ENCODE assay signal across 30 mouse cellular contexts in genomic region chr16:21252401-21252955, GRCm38 (mm10). TPM values are rescaled to one million over a fixed set of nuclear protein-coding genes. Genes with fewer than 3 reads are reported as not detected.
DNase-seq lines count a peak whose midpoint lies in the region; ATAC-seq lines count a peak whose summit lies in the region.
"Had no signal": no experiment of that assay in that cellular context is flagged by ENCODE, and none has a peak within 500 bp of the region (broad histone marks: within the 10 kb centered on the region; RNA-seq: fewer than 3 reads in every experiment).

No protein-coding gene starts in this region.

- 40% methylated on average over 11 of the region's 11 CpGs for WGBS in embryonic facial prominence, embryonic 13.5 days
- WGBS in embryonic facial prominence, embryonic 10.5 days, result 53% methylated on average over 11 of the region's 11 CpGs
- 30% methylated on average over 11 of the region's 11 CpGs for WGBS in limb, embryonic 13.5 days
- WGBS in limb, embryonic 10.5 days, result 47% methylated on average over 11 of the region's 11 CpGs
- WGBS in embryonic facial prominence, embryonic 15.5 days, result 38% methylated on average over 11 of the region's 11 CpGs

- H3K9me3 ChIP-seq in embryonic facial prominence, embryonic 13.5 days, result no peaks in the 10 kb centered on the region
- no peaks in the 10 kb centered on the region for H3K9me3 ChIP-seq in embryonic facial prominence, embryonic 10.5 days
- H3K9me3 ChIP-seq in limb, embryonic 13.5 days, result no peaks in the 10 kb centered on the region
- no peaks in the 10 kb centered on the region for H3K9me3 ChIP-seq in limb, embryonic 10.5 days (replicated peaks)
- no peaks in the 10 kb centered on the region for H3K9me3 ChIP-seq in embryonic facial prominence, embryonic 15.5 days (replicated peaks)
- H3K9me3 ChIP-seq: forebrain, embryonic 10.5 days; G1E; heart, embryonic 10.5 days; heart, embryonic 15.5 days; hindbrain, embryonic 12.5 days; liver, embryonic 13.5 days; midbrain, embryonic 10.5 days; neural tube, embryonic 12.5 days had no signal

- H3K9ac ChIP-seq in embryonic facial prominence, embryonic 13.5 days, result no peak overlapping the region
- H3K9ac ChIP-seq in limb, embryonic 13.5 days, result no peak overlapping the region
- H3K9ac ChIP-seq in embryonic facial prominence, embryonic 15.5 days, result no peak overlapping the region
- H3K9ac ChIP-seq: heart, embryonic 15.5 days; hindbrain, embryonic 12.5 days; liver, embryonic 13.5 days; neural tube, embryonic 12.5 days had no signal

- no peak overlapping the region for H3K4me3 ChIP-seq in embryonic facial prominence, embryonic 13.5 days
- no peak overlapping the region for H3K4me3 ChIP-seq in embryonic facial prominence, embryonic 10.5 days
- H3K4me3 ChIP-seq in limb, embryonic 13.5 days, result no peak overlapping the region
- H3K4me3 ChIP-seq in limb, embryonic 10.5 days, result no peak overlapping the region
- H3K4me3 ChIP-seq in embryonic facial prominence, embryonic 15.5 days (replicated peaks), result no peak overlapping the region
- H3K4me3 ChIP-seq: forebrain, embryonic 10.5 days; heart, embryonic 10.5 days; heart, embryonic 15.5 days; hindbrain, embryonic 12.5 days; liver, embryonic 13.5 days; midbrain, embryonic 10.5 days; neural tube, embryonic 12.5 days had no signal

- peak overlapping the region; percentile 28; the same call in 1 of the 2 replicates for H3K27ac ChIP-seq in embryonic facial prominence, embryonic 13.5 days
- H3K27ac ChIP-seq in embryonic facial prominence, embryonic 10.5 days (replicated peaks), result no peak overlapping the region
- H3K27ac ChIP-seq in limb, embryonic 13.5 days, result 0 out of 2 replicates have a peak overlapping the region, but pooled peaks have one; percentile 28
- no peak overlapping the region for H3K27ac ChIP-seq in limb, embryonic 10.5 days
- H3K27ac ChIP-seq in embryonic facial prominence, embryonic 15.5 days (replicated peaks), result peak overlapping the region; percentile 65
- H3K27ac ChIP-seq: forebrain, embryonic 10.5 days; heart, embryonic 10.5 days; heart, embryonic 15.5 days; hindbrain, embryonic 12.5 days; hindbrain, postnatal 0 days; liver, embryonic 13.5 days; midbrain, embryonic 10.5 days; neural tube, embryonic 12.5 days had no signal

- H3K4me2 ChIP-seq in embryonic facial prominence, embryonic 13.5 days, result no peak overlapping the region
- H3K4me2 ChIP-seq in limb, embryonic 13.5 days (replicated peaks), result no peak overlapping the region
- no peak overlapping the region for H3K4me2 ChIP-seq in embryonic facial prominence, embryonic 15.5 days (replicated peaks)
- H3K4me2 ChIP-seq: heart, embryonic 15.5 days; hindbrain, embryonic 12.5 days; liver, embryonic 13.5 days; neural tube, embryonic 12.5 days had no signal

- ATAC-seq in embryonic facial prominence, embryonic 13.5 days (ENCODE audit: insufficient number of reproducible peaks, insufficient read depth, low FRiP score, low TSS enrichment, low read depth), result no peak
- ATAC-seq in limb, embryonic 13.5 days (ENCODE audit: low FRiP score, low read depth), result peak; percentile 37; the same call in 1 of the 2 replicates
- peak; percentile 22; the same call in 1 of the 2 replicates for ATAC-seq in embryonic facial prominence, embryonic 15.5 days (ENCODE audit: insufficient number of reproducible peaks, low FRiP score, low TSS enrichment, low read depth)
- ATAC-seq: forebrain, embryonic 16.5 days; hindbrain, postnatal 0 days; midbrain, embryonic 16.5 days had no signal

- peaks cover 44% of the 10 kb centered on the region for H3K4me1 ChIP-seq in embryonic facial prominence, embryonic 13.5 days
- peaks cover 36% of the 10 kb centered on the region for H3K4me1 ChIP-seq in embryonic facial prominence, embryonic 10.5 days
- H3K4me1 ChIP-seq in limb, embryonic 13.5 days, result peaks cover 38% of the 10 kb centered on the region
- peaks cover 28% of the 10 kb centered on the region for H3K4me1 ChIP-seq in limb, embryonic 10.5 days
- H3K4me1 ChIP-seq in embryonic facial prominence, embryonic 15.5 days, result peaks cover 25% of the 10 kb centered on the region

- no peaks in the 10 kb centered on the region for H3K27me3 ChIP-seq in embryonic facial prominence, embryonic 13.5 days
- H3K27me3 ChIP-seq in embryonic facial prominence, embryonic 10.5 days (replicated peaks; ENCODE audit: low read depth, poor library complexity, severe bottlenecking), result peaks cover 48% of the 10 kb centered on the region
- H3K27me3 ChIP-seq in limb, embryonic 13.5 days, result 0 out of 2 replicates have a peak, but pooled peaks cover 4% of the 10 kb centered on the region
- peaks cover 37% of the 10 kb centered on the region for H3K27me3 ChIP-seq in limb, embryonic 10.5 days (ENCODE audit: low read depth, poor library complexity, severe bottlenecking)
- H3K27me3 ChIP-seq in embryonic facial prominence, embryonic 15.5 days, result no peaks in the 10 kb centered on the region
- H3K27me3 ChIP-seq: heart, embryonic 15.5 days had no signal

- H3K36me3 ChIP-seq in embryonic facial prominence, embryonic 13.5 days, result no peaks in the 10 kb centered on the region
- no peaks in the 10 kb centered on the region for H3K36me3 ChIP-seq in embryonic facial prominence, embryonic 10.5 days (replicated peaks)
- no peaks in the 10 kb centered on the region for H3K36me3 ChIP-seq in limb, embryonic 13.5 days
- no peaks in the 10 kb centered on the region for H3K36me3 ChIP-seq in limb, embryonic 10.5 days
- H3K36me3 ChIP-seq in embryonic facial prominence, embryonic 15.5 days, result no peaks in the 10 kb centered on the region
- H3K36me3 ChIP-seq: forebrain, embryonic 10.5 days; G1E; heart, embryonic 10.5 days; heart, embryonic 15.5 days; hindbrain, embryonic 12.5 days; liver, embryonic 13.5 days; midbrain, embryonic 10.5 days; neural tube, embryonic 12.5 days had no signal

- no peak for DNase-seq in embryonic facial prominence, embryonic 10.5 days (ENCODE audit: low spot score)
- no peak for DNase-seq in limb, embryonic 10.5 days (ENCODE audit: low spot score)
- DNase-seq in 3T3-L1 (ENCODE audit: low read depth, low spot score), result peak; percentile 30
- no peak for DNase-seq in cerebellum, adult 11 months
- no peak for DNase-seq in kidney, postnatal 4 days
- DNase-seq: adrenal gland, postnatal 25 days; cerebellum, adult 18-20 months; cerebellum, postnatal 10 days; kidney, adult 18-20 months; kidney, postnatal 36 days; layer of hippocampus, postnatal 36 days; left cerebral cortex, postnatal 4 days; liver, embryonic 13.5 days; lung, adult 18-20 months; lung, postnatal 14 days; right cerebral cortex, postnatal 4 days; thymus, postnatal 4 days had no signal

RNA-seq across cellular contexts. Expression of gene Ephb3, which starts 47.9 kb away (rescaled TPM):
- polyA plus RNA-seq in embryonic facial prominence, embryonic 13.5 days (2015; fragmentation: Nextera tagmentation; extraction: Ambion mirVana), result 71.4 and 72.9 TPM in 2 replicates
- 32.0 and 38.6 TPM in 2 replicates for polyA plus RNA-seq in embryonic facial prominence, embryonic 10.5 days (2016; fragmentation: Nextera tagmentation; extraction: Ambion mirVana)
- 47.9 and 48.7 TPM in 2 replicates for polyA plus RNA-seq in limb, embryonic 13.5 days (2015; fragmentation: Nextera tagmentation; extraction: Ambion mirVana)
- polyA plus RNA-seq in limb, embryonic 10.5 days (2016; fragmentation: Nextera tagmentation; extraction: Ambion mirVana), result 31.0 and 48.3 TPM in 2 replicates
- 50.7 and 53.3 TPM in 2 replicates for polyA plus RNA-seq in embryonic facial prominence, embryonic 15.5 days (2015; fragmentation: Nextera tagmentation; extraction: Ambion mirVana)
- polyA plus RNA-seq: G1E had no signal

Comparison
In these comparisons a context has a peak if more than half of its experiments do, and no peak if none do; other contexts are left out.
1. H3K27ac ChIP-seq: peak in embryonic facial prominence, embryonic 13.5 days (single experiment), limb, embryonic 13.5 days (single experiment) and embryonic facial prominence, embryonic 15.5 days (single experiment); none in embryonic facial prominence, embryonic 10.5 days (single experiment) and limb, embryonic 10.5 days (single experiment).